Mouse (Mus musculus): ENCODE results near the gene Gal3st2b. TPM values are rescaled to one million over a fixed set of nuclear protein-coding genes. Genes with fewer than 3 reads are reported as not detected.
"Not testable (repeated sequence)": the region's sequence is repeated elsewhere in the genome, so short reads cannot be mapped to it uniquely, and the experiment has no call there.

Gene Gal3st2b
- polyA plus RNA-seq, 1 experiment from 2014 or later: not detected

DNA sequence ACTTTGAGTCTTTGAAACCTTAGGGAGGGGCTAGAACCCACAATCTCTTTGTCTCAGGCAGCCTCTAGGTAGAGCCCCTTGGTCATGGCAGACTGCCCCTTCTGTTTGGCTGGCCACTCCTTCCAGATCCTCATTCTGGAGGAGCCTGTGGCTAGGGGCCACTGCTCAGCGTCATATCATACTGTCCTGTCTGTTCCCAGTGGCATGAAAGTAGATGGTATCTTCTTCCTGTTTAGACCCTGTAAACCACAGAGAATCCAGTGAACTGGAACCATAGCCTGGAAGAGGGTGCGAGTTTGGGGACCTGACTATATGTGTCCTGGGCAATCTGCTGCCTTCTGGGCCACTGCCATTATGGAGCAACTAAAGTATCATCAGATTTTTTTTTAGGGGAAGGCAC lies 73.0 kb downstream of the Gal3st2b start:
- not testable (repeated sequence) for H3K36me3 ChIP-seq; H3K9me3 ChIP-seq (replicated peaks); H3K4me1 ChIP-seq; H3K4me3 ChIP-seq; H3K27ac ChIP-seq (replicated peaks); H3K27me3 ChIP-seq (ENCODE audit: low read depth, poor library complexity, severe bottlenecking); DNase-seq (ENCODE audit: low spot score)
- 76% methylated on average over 2 of the region's 2 CpGs for WGBS

GRCm38 (mm10) chr1:93991491-93991890 lies 73.4 kb downstream of the Gal3st2b start:
- H3K9me3 ChIP-seq (replicated peaks); DNase-seq (ENCODE audit: low spot score); H3K4me1 ChIP-seq; H3K36me3 ChIP-seq; H3K4me3 ChIP-seq; H3K27me3 ChIP-seq (ENCODE audit: low read depth, poor library complexity, severe bottlenecking); H3K27ac ChIP-seq (replicated peaks): not testable (repeated sequence)
- WGBS: 93% methylated on average over 3 of the region's 3 CpGs

Other genes with a start within 250 kb of the Gal3st2b start
- gene Bok, start 232.7 kb upstream of the Gal3st2b start, polyA plus RNA-seq (2016; fragmentation: Nextera tagmentation; extraction: Ambion mirVana): 42.9 and 43.8 TPM in 2 replicates
- gene Atg4b, start 166.8 kb upstream of the Gal3st2b start, polyA plus RNA-seq (2016; fragmentation: Nextera tagmentation; extraction: Ambion mirVana): 85.6 and 92.4 TPM in 2 replicates
- gene Thap4, start 163.4 kb upstream of the Gal3st2b start, polyA plus RNA-seq (2016; fragmentation: Nextera tagmentation; extraction: Ambion mirVana): 47.8 and 49.6 TPM in 2 replicates
- gene Dtymk, start 116.4 kb upstream of the Gal3st2b start, polyA plus RNA-seq (2016; fragmentation: Nextera tagmentation; extraction: Ambion mirVana): 271 and 294 TPM in 2 replicates
- gene Ing5, start 114.3 kb upstream of the Gal3st2b start, polyA plus RNA-seq (2016; fragmentation: Nextera tagmentation; extraction: Ambion mirVana): 24.3 and 25.7 TPM in 2 replicates
- gene D2hgdh, start 93.4 kb upstream of the Gal3st2b start, polyA plus RNA-seq (2016; fragmentation: Nextera tagmentation; extraction: Ambion mirVana): 14.8 and 18.9 TPM in 2 replicates
- gene Gal3st2, start 57.0 kb upstream of the Gal3st2b start, polyA plus RNA-seq (2016; fragmentation: Nextera tagmentation; extraction: Ambion mirVana): not detected in 2 replicates
- gene Gal3st2c, start 72.2 kb downstream of the Gal3st2b start, polyA plus RNA-seq (2016; fragmentation: Nextera tagmentation; extraction: Ambion mirVana): not detected in 2 replicates
- not detected in 2 replicates for gene Neu4, start 102.1 kb downstream of the Gal3st2b start, polyA plus RNA-seq (2016; fragmentation: Nextera tagmentation; extraction: Ambion mirVana)
- 0.14 TPM in 1 of 2 replicates, not detected in the other for gene Pdcd1, start 134.2 kb downstream of the Gal3st2b start, polyA plus RNA-seq (2016; fragmentation: Nextera tagmentation; extraction: Ambion mirVana)